In the genomic region with DNA sequence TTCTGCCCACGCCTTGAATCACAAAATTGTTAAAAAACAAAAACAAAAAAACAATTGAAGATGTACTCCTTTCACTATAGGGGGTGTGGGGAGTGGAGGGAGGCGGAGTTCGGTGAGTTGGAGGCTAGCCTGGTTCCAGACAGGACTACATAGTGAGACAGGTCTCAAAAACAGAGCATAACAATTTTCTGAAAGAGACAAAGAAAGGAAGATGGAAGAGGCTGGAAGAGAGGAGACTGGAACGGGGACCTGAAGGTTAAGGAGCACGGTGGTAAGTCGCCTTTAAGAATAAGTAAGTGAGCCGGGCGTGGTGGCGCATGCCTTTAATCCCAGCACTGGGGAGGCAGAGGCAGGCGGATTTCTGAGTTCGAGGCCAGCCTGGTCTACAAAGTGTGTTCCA, we compare ENCODE assay signal across 19 mouse cellular contexts. TPM values are rescaled to one million over a fixed set of nuclear protein-coding genes. Genes with fewer than 3 reads are reported as not detected.
DNase-seq lines count a peak whose midpoint lies in the region; ATAC-seq and TF ChIP-seq lines count a peak whose summit lies in the region.
"Had no signal": no experiment of that assay in that cellular context is flagged by ENCODE, and none has a peak within 500 bp of the region (broad histone marks: within the 10 kb centered on the region; RNA-seq: fewer than 3 reads in every experiment).

No protein-coding gene starts in this region.

- no peak for ATAC-seq in forebrain, embryonic 15.5 days (replicated peaks)
- ATAC-seq in intestine, embryonic 14.5 days (replicated peaks; ENCODE audit: low FRiP score, low TSS enrichment, low read depth), result no peak
- no peak for ATAC-seq in intestine, embryonic 16.5 days
- no peak for ATAC-seq in stomach, embryonic 14.5 days (ENCODE audit: insufficient number of reproducible peaks, insufficient read depth, low FRiP score, low read depth)
- no peak for ATAC-seq in stomach, postnatal 0 days (ENCODE audit: low FRiP score, low TSS enrichment)

- peak overlapping the region; percentile 47 for H3K4me3 ChIP-seq in forebrain, embryonic 10.5 days
- no peak overlapping the region for H3K4me3 ChIP-seq in forebrain, embryonic 15.5 days
- H3K4me3 ChIP-seq in intestine, embryonic 14.5 days (ENCODE audit: low read depth, low read length), result no peak overlapping the region
- H3K4me3 ChIP-seq in intestine, embryonic 16.5 days (ENCODE audit: low read length), result no peak overlapping the region
- H3K4me3 ChIP-seq in stomach, embryonic 14.5 days (ENCODE audit: low read depth, low read length), result no peak overlapping the region
- H3K4me3 ChIP-seq in stomach, postnatal 0 days (ENCODE audit: low read depth, low read length), result no peak overlapping the region
- H3K4me3 ChIP-seq: hindbrain, embryonic 15.5 days; myocyte had no signal

- H3K27ac ChIP-seq in forebrain, embryonic 10.5 days, result no peak overlapping the region
- H3K27ac ChIP-seq in forebrain, embryonic 15.5 days (replicated peaks), result no peak overlapping the region
- H3K27ac ChIP-seq in intestine, embryonic 14.5 days (ENCODE audit: low read depth), result no peak overlapping the region
- no peak overlapping the region for H3K27ac ChIP-seq in intestine, embryonic 16.5 days (ENCODE audit: low read length)
- H3K27ac ChIP-seq in stomach, embryonic 14.5 days (ENCODE audit: low read length), result no peak overlapping the region
- H3K27ac ChIP-seq in stomach, postnatal 0 days (replicated peaks), result no peak overlapping the region
- H3K27ac ChIP-seq: hindbrain, embryonic 15.5 days; kidney, postnatal 0 days had no signal

- peaks cover 99% of the 10 kb centered on the region for H3K27me3 ChIP-seq in forebrain, embryonic 10.5 days (ENCODE audit: poor library complexity, severe bottlenecking)
- H3K27me3 ChIP-seq in forebrain, embryonic 15.5 days, result peaks cover 89% of the 10 kb centered on the region
- H3K27me3 ChIP-seq in intestine, embryonic 14.5 days (replicated peaks; ENCODE audit: control insufficient read depth, insufficient read depth, low read length), result peaks cover 95% of the 10 kb centered on the region
- H3K27me3 ChIP-seq in intestine, embryonic 16.5 days (replicated peaks; ENCODE audit: control insufficient read depth, insufficient read depth, low read length), result peaks cover 59% of the 10 kb centered on the region
- H3K27me3 ChIP-seq in stomach, embryonic 14.5 days (ENCODE audit: control insufficient read depth, insufficient read depth, low read length), result peaks cover 73% of the 10 kb centered on the region
- peaks cover 30% of the 10 kb centered on the region; the same call in 1 of the 2 replicates for H3K27me3 ChIP-seq in stomach, postnatal 0 days (ENCODE audit: control insufficient read depth, insufficient read depth, low read length)
- H3K27me3 ChIP-seq: CH12.LX had no signal

- no peaks in the 10 kb centered on the region for H3K36me3 ChIP-seq in forebrain, embryonic 10.5 days (replicated peaks)
- no peaks in the 10 kb centered on the region for H3K36me3 ChIP-seq in forebrain, embryonic 15.5 days
- no peaks in the 10 kb centered on the region for H3K36me3 ChIP-seq in intestine, embryonic 14.5 days (ENCODE audit: control insufficient read depth, insufficient read depth, low read length)
- H3K36me3 ChIP-seq in intestine, embryonic 16.5 days (ENCODE audit: control insufficient read depth, insufficient read depth, low read length), result no peaks in the 10 kb centered on the region
- no peaks in the 10 kb centered on the region for H3K36me3 ChIP-seq in stomach, embryonic 14.5 days (ENCODE audit: control insufficient read depth, insufficient read depth, low read length)
- H3K36me3 ChIP-seq in stomach, postnatal 0 days (ENCODE audit: control insufficient read depth, insufficient read depth, low read length), result no peaks in the 10 kb centered on the region
- H3K36me3 ChIP-seq: hindbrain, embryonic 15.5 days had no signal

- DNase-seq in forebrain, embryonic 10.5 days (ENCODE audit: extremely low spot score, low spot score), result no peak
- DNase-seq in intestine, embryonic 14.5 days (ENCODE audit: low spot score), result no peak
- no peak for DNase-seq in stomach, postnatal 0 days (ENCODE audit: low spot score)
- no peak for DNase-seq in ovary, adult 18-20 months (ENCODE audit: low spot score)
- no peak for DNase-seq in adrenal gland, postnatal 25 days
- DNase-seq: adrenal gland, adult 2 months; cerebellum, adult 8-10 months; lung, postnatal 10 days had no signal

- H3K9ac ChIP-seq in forebrain, embryonic 15.5 days (replicated peaks), result no peak overlapping the region
- H3K9ac ChIP-seq in intestine, embryonic 14.5 days (ENCODE audit: low read length), result no peak overlapping the region
- no peak overlapping the region for H3K9ac ChIP-seq in intestine, embryonic 16.5 days (ENCODE audit: low read depth, low read length)
- H3K9ac ChIP-seq in stomach, embryonic 14.5 days (replicated peaks; ENCODE audit: low read depth, low read length), result no peak overlapping the region
- H3K9ac ChIP-seq in stomach, postnatal 0 days (ENCODE audit: low read length), result no peak overlapping the region
- H3K9ac ChIP-seq: hindbrain, embryonic 15.5 days had no signal

- H3K9me3 ChIP-seq in forebrain, embryonic 10.5 days, result 0 out of 2 replicates have a peak, but pooled peaks cover 5% of the 10 kb centered on the region
- no peaks in the 10 kb centered on the region for H3K9me3 ChIP-seq in forebrain, embryonic 15.5 days
- H3K9me3 ChIP-seq in intestine, embryonic 14.5 days (ENCODE audit: control insufficient read depth, low read length), result 0 out of 2 replicates have a peak, but pooled peaks cover 2% of the 10 kb centered on the region
- no peaks in the 10 kb centered on the region for H3K9me3 ChIP-seq in intestine, embryonic 16.5 days (ENCODE audit: control insufficient read depth, low read length)
- no peaks in the 10 kb centered on the region for H3K9me3 ChIP-seq in stomach, embryonic 14.5 days (ENCODE audit: control insufficient read depth, low read depth, low read length)
- H3K9me3 ChIP-seq in stomach, postnatal 0 days (ENCODE audit: control insufficient read depth, low read length), result no peaks in the 10 kb centered on the region
- H3K9me3 ChIP-seq: hindbrain, embryonic 15.5 days had no signal

- WGBS in forebrain, embryonic 10.5 days, result 28% methylated on average over 11 of the region's 11 CpGs
- 31% methylated on average over 11 of the region's 11 CpGs for WGBS in forebrain, embryonic 15.5 days
- WGBS in intestine, embryonic 14.5 days, result 20% methylated on average over 9 of the region's 11 CpGs
- 19% methylated on average over 11 of the region's 11 CpGs for WGBS in intestine, embryonic 16.5 days
- WGBS in stomach, embryonic 14.5 days, result 21% methylated on average over 11 of the region's 11 CpGs
- WGBS in stomach, postnatal 0 days, result 20% methylated on average over 10 of the region's 11 CpGs

- TF ChIP-seq EP300 in stomach, postnatal 0 days (optimal IDR thresholded peaks at IDR 0.05), result no peak

- no peak for TF ChIP-seq CTCF in stomach, postnatal 0 days (IDR thresholded peaks at IDR 0.05; ENCODE audit: low read depth)

- peaks cover 34% of the 10 kb centered on the region for H3K4me1 ChIP-seq in forebrain, embryonic 10.5 days
- H3K4me1 ChIP-seq in forebrain, embryonic 15.5 days, result peaks cover 12% of the 10 kb centered on the region; the same call in 1 of the 2 replicates
- 0 out of 2 replicates have a peak, but pooled peaks cover 6% of the 10 kb centered on the region for H3K4me1 ChIP-seq in intestine, embryonic 14.5 days (replicated peaks; ENCODE audit: control insufficient read depth, insufficient read depth, low read length)
- H3K4me1 ChIP-seq in intestine, embryonic 16.5 days (ENCODE audit: control insufficient read depth, insufficient read depth, low read length), result peaks cover 12% of the 10 kb centered on the region
- no peaks in the 10 kb centered on the region for H3K4me1 ChIP-seq in stomach, embryonic 14.5 days (ENCODE audit: control insufficient read depth, insufficient read depth, low read length)
- no peaks in the 10 kb centered on the region for H3K4me1 ChIP-seq in stomach, postnatal 0 days (replicated peaks; ENCODE audit: control insufficient read depth, insufficient read depth)

- H3K4me2 ChIP-seq in forebrain, embryonic 15.5 days (replicated peaks), result no peak overlapping the region
- peak overlapping the region; percentile 30; the same call in 1 of the 2 replicates for H3K4me2 ChIP-seq in intestine, embryonic 14.5 days (ENCODE audit: low read length)
- no peak overlapping the region for H3K4me2 ChIP-seq in intestine, embryonic 16.5 days (ENCODE audit: low read depth, low read length)
- peak overlapping the region; percentile 25 for H3K4me2 ChIP-seq in stomach, embryonic 14.5 days (replicated peaks; ENCODE audit: low read depth, low read length)
- H3K4me2 ChIP-seq in stomach, postnatal 0 days (replicated peaks; ENCODE audit: low read depth), result no peak overlapping the region

RNA-seq across cellular contexts. Expression of a gene that starts 47.1 kb away (rescaled TPM):
- 0.20 TPM in 1 of 2 replicates, not detected in the other for polyA plus RNA-seq in forebrain, embryonic 10.5 days (2016; fragmentation: Nextera tagmentation; extraction: Ambion mirVana)
- polyA plus RNA-seq in forebrain, embryonic 15.5 days (2015; fragmentation: Nextera tagmentation; extraction: Ambion mirVana), result not detected in 2 replicates
- polyA plus RNA-seq in intestine, embryonic 14.5 days (2014; fragmentation: Nextera tagmentation; extraction: Ambion mirVana), result not detected in 2 replicates
- polyA plus RNA-seq in intestine, embryonic 16.5 days (2015; fragmentation: Nextera tagmentation; extraction: Ambion mirVana), result 0.12 and 0.21 TPM in 2 replicates
- not detected in 2 replicates for polyA plus RNA-seq in stomach, embryonic 14.5 days (2014; fragmentation: Nextera tagmentation; extraction: Ambion mirVana)
- 0.18 and 0.36 TPM in 2 replicates for polyA plus RNA-seq in stomach, postnatal 0 days (2015; fragmentation: Nextera tagmentation; extraction: Ambion mirVana)
- not detected in 2 replicates for total RNA-seq in adrenal gland, postnatal 25 days (2021)
- total RNA-seq: adrenal gland, adult 2 months; granulocyte monocyte progenitor cell, adult 5-6 weeks; layer of hippocampus, postnatal 14 days; left cerebral cortex, postnatal 36 days; megakaryocyte-erythroid progenitor cell, adult 5-6 weeks had no signal
- polyA plus RNA-seq: adrenal gland, adult 2 months; hindbrain, embryonic 15.5 days; myocyte had no signal

Comparison
In these comparisons a context has a peak if more than half of its experiments do, and no peak if none do; other contexts are left out.
1. H3K4me2 ChIP-seq: peak in intestine, embryonic 14.5 days (single experiment) and stomach, embryonic 14.5 days (single experiment); none in forebrain, embryonic 15.5 days (single experiment), intestine, embryonic 16.5 days (single experiment) and stomach, postnatal 0 days (single experiment).